Mouse (Mus musculus): ENCODE data around the gene Noc2l. TPM values are rescaled to one million over a fixed set of nuclear protein-coding genes. Genes with fewer than 3 reads are reported as not detected.

Noc2l gene
- polyA plus RNA-seq (2015; fragmentation: Nextera tagmentation; extraction: Ambion mirVana) = 86.5 and 87.8 TPM in 2 replicates

GRCm38 (mm10) chr4:156235808-156236533, at the start of gene Noc2l:
Gene Noc2l (plus strand): TSS chr4:156236010.
- WGBS = under 1% methylated on average over 89 of the region's 90 CpGs
- H3K9me3 ChIP-seq = no peaks in the 10 kb centered on the region
- H3K36me3 ChIP-seq = peaks cover 39% of the 10 kb centered on the region
- H3K4me1 ChIP-seq (replicated peaks) = peaks cover 18% of the 10 kb centered on the region
- peak within 1 kb of the TSS; percentile 97 for H3K4me3 ChIP-seq (replicated peaks)
- H3K4me2 ChIP-seq (replicated peaks) = peak within 1 kb of the TSS; percentile 93
- peak; percentile 94 for ATAC-seq
- H3K9ac ChIP-seq = peak within 1 kb of the TSS; percentile 82
- peak within 1 kb of the TSS; percentile 98 for H3K27ac ChIP-seq
- H3K27me3 ChIP-seq (replicated peaks) = no peaks in the 10 kb centered on the region

GRCm38 (mm10) chr4:156188162-156188810, 47.5 kb upstream of the Noc2l start:
- ATAC-seq = no peak
- Histone ChIP-seq H3K27ac (no peak overlapping the region; the same call in 1 of the 2 replicates), H3K36me3 (peaks cover 19% of the 10 kb centered on the region)

GRCm38 (mm10) chr4:156188811-156189323, 46.9 kb upstream of the Noc2l start:
- Histone ChIP-seq H3K4me2 (replicated peaks) (peak overlapping the region; percentile 36; the same call in 1 of the 2 replicates), H3K4me3 (replicated peaks) (no peak overlapping the region), H3K4me1 (replicated peaks) (peaks cover 58% of the 10 kb centered on the region), H3K9me3 (no peaks in the 10 kb centered on the region), H3K27me3 (replicated peaks) (no peaks in the 10 kb centered on the region), H3K27ac (peak overlapping the region; percentile 49; the same call in 1 of the 2 replicates), H3K9ac (no peak overlapping the region), H3K36me3 (peaks cover 19% of the 10 kb centered on the region)
- ATAC-seq = peak; percentile 75
- 37% methylated on average over 6 of the region's 6 CpGs for WGBS

More at GRCm38 (mm10) chr4:156188162-156188810, 47.5 kb upstream of the Noc2l start:
- WGBS = 77% methylated on average over 5 of the region's 5 CpGs
- Histone ChIP-seq H3K4me2 (replicated peaks) (no peak overlapping the region), H3K4me1 (replicated peaks) (peaks cover 52% of the 10 kb centered on the region), H3K9me3 (no peaks in the 10 kb centered on the region), H3K27me3 (replicated peaks) (no peaks in the 10 kb centered on the region), H3K9ac (no peak overlapping the region), H3K4me3 (replicated peaks) (no peak overlapping the region)

GRCm38 (mm10) chr4:156192421-156193199, 43.2 kb upstream of the Noc2l start:
- peak overlapping the region; percentile 74 for H3K27ac ChIP-seq
- H3K36me3 ChIP-seq = 0 out of 2 replicates have a peak, but pooled peaks cover 7% of the 10 kb centered on the region
- H3K4me3 ChIP-seq (replicated peaks) = no peak overlapping the region
- H3K4me2 ChIP-seq (replicated peaks) = peak overlapping the region; percentile 91
- peak; percentile 65 for ATAC-seq
- H3K27me3 ChIP-seq (replicated peaks) = no peaks in the 10 kb centered on the region
- H3K4me1 ChIP-seq (replicated peaks) = peaks cover 66% of the 10 kb centered on the region
- H3K9ac ChIP-seq = no peak overlapping the region
- 39% methylated on average over 8 of the region's 8 CpGs for WGBS
- H3K9me3 ChIP-seq = no peaks in the 10 kb centered on the region

- no peaks in the 10 kb centered on the region for H3K27me3 ChIP-seq (replicated peaks)
- WGBS = 26% methylated on average over 2 of the region's 2 CpGs
- ATAC-seq = no peak
- 0 out of 2 replicates have a peak, but pooled peaks cover 7% of the 10 kb centered on the region for H3K36me3 ChIP-seq
- peaks cover 61% of the 10 kb centered on the region for H3K4me1 ChIP-seq (replicated peaks)
- no peaks in the 10 kb centered on the region for H3K9me3 ChIP-seq
- H3K9ac ChIP-seq = no peak overlapping the region; the same call in 1 of the 2 replicates
- H3K4me3 ChIP-seq (replicated peaks) = no peak overlapping the region
- peak overlapping the region; percentile 91; the same call in 1 of the 2 replicates for H3K4me2 ChIP-seq (replicated peaks)
- peak overlapping the region; percentile 74 for H3K27ac ChIP-seq
These were observed 42.6 kb upstream of the Noc2l start for GRCm38 (mm10) chr4:156193200-156193590.

- Histone ChIP-seq H3K27me3 (replicated peaks) (no peaks in the 10 kb centered on the region), H3K9ac (no peak overlapping the region; the same call in 1 of the 2 replicates), H3K27ac (peak overlapping the region; percentile 44; the same call in 1 of the 2 replicates), H3K36me3 (0 out of 2 replicates have a peak, but pooled peaks cover 7% of the 10 kb centered on the region), H3K4me3 (replicated peaks) (no peak overlapping the region), H3K4me1 (replicated peaks) (peaks cover 56% of the 10 kb centered on the region), H3K4me2 (replicated peaks) (peak overlapping the region; percentile 91), H3K9me3 (no peaks in the 10 kb centered on the region)
- WGBS = 56% methylated on average over 5 of the region's 5 CpGs
- no peak for ATAC-seq
These were observed 41.9 kb upstream of the Noc2l start for GRCm38 (mm10) chr4:156193906-156194305.

GRCm38 (mm10) chr4:156194346-156194745, 41.5 kb upstream of the Noc2l start:
- H3K4me1 ChIP-seq (replicated peaks) = peaks cover 51% of the 10 kb centered on the region
- WGBS = 45% methylated on average over 6 of the region's 6 CpGs
- no peak overlapping the region for H3K4me3 ChIP-seq (replicated peaks)
- H3K27me3 ChIP-seq (replicated peaks) = no peaks in the 10 kb centered on the region
- H3K27ac ChIP-seq = peak overlapping the region; percentile 44; the same call in 1 of the 2 replicates
- no peaks in the 10 kb centered on the region for H3K9me3 ChIP-seq
- H3K36me3 ChIP-seq = 0 out of 2 replicates have a peak, but pooled peaks cover 7% of the 10 kb centered on the region
- H3K4me2 ChIP-seq (replicated peaks) = peak overlapping the region; percentile 91
- no peak for ATAC-seq
- no peak overlapping the region; the same call in 1 of the 2 replicates for H3K9ac ChIP-seq

- peak overlapping the region; percentile 91 for H3K4me2 ChIP-seq (replicated peaks)
- WGBS = 3% methylated on average over 35 of the region's 35 CpGs
- peak overlapping the region; percentile 68 for H3K27ac ChIP-seq
- H3K36me3 ChIP-seq = 0 out of 2 replicates have a peak, but pooled peaks cover 7% of the 10 kb centered on the region
- no peak for ATAC-seq
- no peaks in the 10 kb centered on the region for H3K27me3 ChIP-seq (replicated peaks)
- peaks cover 44% of the 10 kb centered on the region for H3K4me1 ChIP-seq (replicated peaks)
- H3K9ac ChIP-seq = peak overlapping the region; percentile 89
- H3K4me3 ChIP-seq (replicated peaks) = peak overlapping the region; percentile 93
- no peaks in the 10 kb centered on the region for H3K9me3 ChIP-seq
These were observed 39.6 kb upstream of the Noc2l start for GRCm38 (mm10) chr4:156195927-156196870.

GRCm38 (mm10) chr4:156197131-156197828, 38.5 kb upstream of the Noc2l start, which contains the start of gene Agrn:
Gene Agrn (minus strand): TSS chr4:156197488.
- H3K27me3 ChIP-seq (replicated peaks) = peaks cover 1% of the 10 kb centered on the region; the same call in 1 of the 2 replicates
- H3K36me3 ChIP-seq = 0 out of 2 replicates have a peak, but pooled peaks cover 2% of the 10 kb centered on the region
- peak within 1 kb of the TSS; percentile 96 for H3K27ac ChIP-seq
- peak; percentile 87 for ATAC-seq
- peak within 1 kb of the TSS; percentile 93 for H3K4me3 ChIP-seq (replicated peaks)
- H3K9ac ChIP-seq = peak within 1 kb of the TSS; percentile 89
- H3K4me2 ChIP-seq (replicated peaks) = peak within 1 kb of the TSS; percentile 91
- H3K4me1 ChIP-seq (replicated peaks) = peaks cover 41% of the 10 kb centered on the region
- 1% methylated on average over 39 of the region's 88 CpGs for WGBS
- no peaks in the 10 kb centered on the region for H3K9me3 ChIP-seq

GRCm38 (mm10) chr4:156197829-156198205, 38.0 kb upstream of the Noc2l start:
- Histone ChIP-seq H3K4me1 (replicated peaks) (peaks cover 35% of the 10 kb centered on the region), H3K27me3 (replicated peaks) (peaks cover 4% of the 10 kb centered on the region; the same call in 1 of the 2 replicates), H3K27ac (peak overlapping the region; percentile 96), H3K9ac (peak overlapping the region; percentile 56), H3K4me3 (replicated peaks) (peak overlapping the region; percentile 93), H3K4me2 (replicated peaks) (peak overlapping the region; percentile 75), H3K9me3 (no peaks in the 10 kb centered on the region), H3K36me3 (no peaks in the 10 kb centered on the region)
- under 1% methylated on average over 26 of the region's 26 CpGs for WGBS
- ATAC-seq = peak; percentile 92
